Mouse (Mus musculus): ENCODE measurements around the gene Mon1b. TPM values are rescaled to one million over a fixed set of nuclear protein-coding genes. Genes with fewer than 3 reads are reported as not detected.

The Mon1b gene
- polyA plus RNA-seq, 1 experiment, result 9.5 TPM

GRCm38 (mm10) chr8:113688543-113688915 is 53.1 kb downstream of the Mon1b start:
- no peak for DNase-seq (ENCODE audit: low read depth in 1 of 2, low spot score in 2 of 2)
- Histone ChIP-seq H3K4me3 (ENCODE audit: extremely low read depth, insufficient read depth, insufficient read length) (no peak overlapping the region), H3K36me3 (ENCODE audit: control insufficient read depth, insufficient read depth, low read length) (no peaks in the 10 kb centered on the region), H3K27ac (ENCODE audit: insufficient read depth, low read length) (no peak overlapping the region), H3K4me1 (ENCODE audit: control insufficient read depth, insufficient read depth, insufficient read length) (no peaks in the 10 kb centered on the region), H3K27me3 (ENCODE audit: control insufficient read depth, insufficient read depth, low read length) (no peaks in the 10 kb centered on the region)
- TF ChIP-seq CTCF (IDR thresholded peaks at IDR 0.05; ENCODE audit: extremely low read depth, insufficient read depth, insufficient read length, insufficient replicate concordance), result no peak
- TF ChIP-seq POLR2A (IDR thresholded peaks at IDR 0.05; ENCODE audit: low read depth, low read length), result no peak
- WGBS, result 49% methylated on average over 8 of the region's 8 CpGs

DNA sequence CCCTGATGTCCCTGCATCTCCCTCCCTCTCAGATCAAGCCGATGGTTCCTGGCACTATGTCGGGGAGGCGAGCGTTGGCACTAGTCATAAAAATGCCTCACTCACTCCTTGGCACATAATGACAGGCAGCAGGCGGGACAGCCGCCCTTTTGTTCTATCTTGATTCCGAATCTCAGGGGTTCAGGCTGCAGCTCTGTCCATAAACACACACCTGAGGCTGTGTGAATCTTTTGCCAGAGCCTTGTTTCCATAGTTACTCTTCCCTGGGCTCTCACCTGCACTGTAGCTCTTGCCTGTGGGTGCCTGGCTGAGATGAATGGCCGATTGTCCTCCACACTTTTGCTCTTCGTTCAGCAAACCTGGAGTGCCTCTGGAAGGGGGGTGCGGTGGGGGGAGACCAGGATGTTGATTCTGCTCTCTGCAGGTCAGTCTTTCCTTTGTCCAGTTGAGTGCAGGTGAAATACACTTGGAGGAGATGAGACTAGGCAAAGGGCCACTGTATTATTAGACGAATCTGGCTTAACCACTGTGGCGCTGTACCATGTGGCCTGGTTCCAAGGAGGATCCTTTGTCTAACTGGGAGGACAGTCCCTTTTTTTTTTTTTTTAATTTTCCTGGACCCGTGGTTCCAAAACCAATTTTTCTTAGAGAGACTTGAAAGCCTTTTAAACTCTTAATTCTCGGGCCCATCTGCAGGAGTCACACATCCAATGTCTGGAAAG is 56.4 kb downstream of the Mon1b start:
- Histone ChIP-seq H3K4me1 (ENCODE audit: control insufficient read depth, insufficient read depth, insufficient read length) (no peaks in the 10 kb centered on the region), H3K4me3 (ENCODE audit: extremely low read depth, insufficient read depth, insufficient read length) (no peak overlapping the region), H3K36me3 (ENCODE audit: control insufficient read depth, insufficient read depth, low read length) (no peaks in the 10 kb centered on the region), H3K27me3 (ENCODE audit: control insufficient read depth, insufficient read depth, low read length) (no peaks in the 10 kb centered on the region), H3K27ac (ENCODE audit: insufficient read depth, low read length) (no peak overlapping the region)
- no peak for DNase-seq (ENCODE audit: low read depth in 1 of 2, low spot score in 2 of 2)
- TF ChIP-seq CTCF (IDR thresholded peaks at IDR 0.05; ENCODE audit: extremely low read depth, insufficient read depth, insufficient read length, insufficient replicate concordance), result no peak
- no peak for TF ChIP-seq POLR2A (IDR thresholded peaks at IDR 0.05; ENCODE audit: low read depth, low read length)
- WGBS, result 88% methylated on average over 14 of the region's 14 CpGs

Other genes with a start within 250 kb of the Mon1b start
- gene Syce1l, start 7.6 kb downstream of the Mon1b start, polyA plus RNA-seq (2012; rRNA removed), result not detected in 2 replicates
- not detected in 2 replicates for gene Adamts18, start 213.2 kb downstream of the Mon1b start, polyA plus RNA-seq (2012; rRNA removed)